Mouse (Mus musculus) MEL (cell line): ENCODE measurements at regions not wholly inside any gene's neighbourhood (a gene's known extent, or its start where the extent isn't known, plus 50 kb on each side); places are given as distances from the start of the nearest gene placed in this dataset.

Experiments used
- CHD1 ChIP-seq: IDR thresholded peaks from 2 replicates; pipeline ENCODE4 v1.6.1; 2012; ENCODE audit warnings: low read depth, mild to moderate bottlenecking, inconsistent platforms, low read length, improper control_type of control experiment
- CTCF ChIP-seq, 3 experiments: IDR thresholded peaks in 2 of 3; conservative IDR thresholded peaks in 1 of 3; 2 replicates each; pipeline ENCODE4 v1.5.1; 2011 to 2012; ENCODE audit warnings: low read length in 3 of 3, low read depth in 2 of 3, mild to moderate bottlenecking in 2 of 3, improper control_type of control experiment in 1 of 3, inconsistent platforms in 1 of 3, mixed read lengths in 1 of 3, moderate library complexity in 1 of 3; ENCODE audit not compliant: control insufficient read depth in 1 of 3, insufficient read depth in 1 of 3, poor library complexity in 1 of 3, severe bottlenecking in 1 of 3
- E2F4 ChIP-seq: IDR thresholded peaks from 2 replicates; pipeline ENCODE4 v1.6.1; 2011; ENCODE audit warnings: low read depth, low read length, improper control_type of control experiment, borderline replicate concordance
- EP300 ChIP-seq, 2 experiments: IDR thresholded peaks; 2 replicates each; pipeline ENCODE4 v1.6.1; 2011; ENCODE audit warnings: improper control_type of control experiment in 2 of 2, low read length in 2 of 2, low read depth in 1 of 2, mild to moderate bottlenecking in 1 of 2
- POLR2A ChIP-seq, 2 experiments: IDR thresholded peaks; 2 replicates each; pipeline ENCODE4 v1.6.1; 2011 to 2012; ENCODE audit warnings: low read length in 2 of 2, mild to moderate bottlenecking in 2 of 2, control low read depth in 1 of 2, improper control_type of control experiment in 1 of 2, low read depth in 1 of 2, moderate library complexity in 1 of 2; ENCODE audit not compliant: control insufficient read depth in 1 of 2, insufficient read depth in 1 of 2, poor library complexity in 1 of 2
- POLR2AphosphoS5 ChIP-seq: IDR thresholded peaks from 2 replicates; pipeline ENCODE4 v1.6.1; 2012; ENCODE audit warnings: low read depth, borderline replicate concordance, mild to moderate bottlenecking, inconsistent platforms, low read length, moderate library complexity, mixed read lengths
- SMC3 ChIP-seq: IDR thresholded peaks from 2 replicates; pipeline ENCODE4 v1.6.1; 2011; ENCODE audit warnings: low read depth, low read length, improper control_type of control experiment
- TAL1 ChIP-seq: IDR thresholded peaks from 2 replicates; pipeline ENCODE4 v1.6.1; 2012; ENCODE audit warnings: mild to moderate bottlenecking, inconsistent platforms, low read length, moderate library complexity, mixed read lengths
- UBTF ChIP-seq: IDR thresholded peaks from 2 replicates; pipeline ENCODE4 v1.6.1; 2012; ENCODE audit warnings: low read depth, mild to moderate bottlenecking, inconsistent platforms, low read length, improper control_type of control experiment, moderate library complexity, borderline replicate concordance; ENCODE audit not compliant: insufficient read depth
- ZKSCAN1 ChIP-seq: IDR thresholded peaks from 2 replicates; pipeline ENCODE4 v1.6.1; 2012; ENCODE audit warnings: low read depth, mild to moderate bottlenecking, inconsistent platforms, low read length, improper control_type of control experiment, moderate library complexity

DNA sequence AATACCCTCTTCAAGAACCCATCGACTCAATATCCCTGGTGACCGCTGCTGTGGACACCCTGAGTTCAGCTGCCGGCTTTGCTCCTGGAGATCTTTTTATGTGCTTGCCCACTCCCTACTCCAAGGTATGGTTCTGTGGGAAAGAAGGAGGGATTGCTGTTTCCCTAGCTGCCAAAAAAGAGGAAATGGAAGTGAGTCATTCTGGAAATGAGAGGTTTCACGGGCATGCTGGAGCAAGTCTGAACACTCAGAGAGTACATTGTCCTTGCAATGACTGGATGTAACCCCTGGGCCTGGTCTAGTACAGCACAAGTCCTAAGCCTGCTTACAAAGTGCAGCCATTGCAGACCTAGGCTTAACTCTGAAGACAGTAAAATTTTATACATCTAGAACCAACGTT lies 589.4 kb upstream of the Klf4 start:
- TF ChIP-seq UBTF, result no peak
- no peak for TF ChIP-seq POLR2A (IDR thresholded peaks at IDR 0.05; ENCODE audit: control insufficient read depth in 1 of 2, insufficient read depth in 1 of 2, low read depth in 1 of 2, low read length in 2 of 2, poor library complexity in 1 of 2)
- no peak for TF ChIP-seq EP300 (IDR thresholded peaks at IDR 0.05; ENCODE audit: low read depth in 1 of 2, low read length in 2 of 2)
- TF ChIP-seq CTCF (IDR thresholded peaks at IDR 0.05 in 2 of 3, conservative IDR thresholded peaks at IDR 0.05 in 1 of 3; ENCODE audit: control insufficient read depth in 1 of 3, insufficient read depth in 1 of 3, low read depth in 2 of 3, low read length in 3 of 3, poor library complexity in 1 of 3, severe bottlenecking in 1 of 3), result no peak
- no peak for TF ChIP-seq E2F4
- TF ChIP-seq TAL1, result no peak
- TF ChIP-seq CHD1, result no peak
- TF ChIP-seq POLR2AphosphoS5, result no peak
- TF ChIP-seq ZKSCAN1, result no peak
- no peak for TF ChIP-seq SMC3
